Mouse (Mus musculus) kidney, postnatal 14 days (tissue): ENCODE measurements around the gene Klhdc7b.

ENCODE experiments used
- DNase-seq: peaks from one replicate; pipeline ENCODE4 v3.0.0; 2022; ENCODE audit warnings: mixed read lengths

Klhdc7b gene

GRCm38 (mm10) chr15:89376040-89376439, 8.7 kb upstream of the Klhdc7b start:
- no peak for DNase-seq

GRCm38 (mm10) chr15:89376957-89377356, 7.8 kb upstream of the Klhdc7b start, which contains the start of gene Tymp:
Tymp (minus strand) TSS chr15:89377039.
- DNase-seq = no peak

GRCm38 (mm10) chr15:89377362-89377761, 7.4 kb upstream of the Klhdc7b start:
- no peak for DNase-seq

DNA sequence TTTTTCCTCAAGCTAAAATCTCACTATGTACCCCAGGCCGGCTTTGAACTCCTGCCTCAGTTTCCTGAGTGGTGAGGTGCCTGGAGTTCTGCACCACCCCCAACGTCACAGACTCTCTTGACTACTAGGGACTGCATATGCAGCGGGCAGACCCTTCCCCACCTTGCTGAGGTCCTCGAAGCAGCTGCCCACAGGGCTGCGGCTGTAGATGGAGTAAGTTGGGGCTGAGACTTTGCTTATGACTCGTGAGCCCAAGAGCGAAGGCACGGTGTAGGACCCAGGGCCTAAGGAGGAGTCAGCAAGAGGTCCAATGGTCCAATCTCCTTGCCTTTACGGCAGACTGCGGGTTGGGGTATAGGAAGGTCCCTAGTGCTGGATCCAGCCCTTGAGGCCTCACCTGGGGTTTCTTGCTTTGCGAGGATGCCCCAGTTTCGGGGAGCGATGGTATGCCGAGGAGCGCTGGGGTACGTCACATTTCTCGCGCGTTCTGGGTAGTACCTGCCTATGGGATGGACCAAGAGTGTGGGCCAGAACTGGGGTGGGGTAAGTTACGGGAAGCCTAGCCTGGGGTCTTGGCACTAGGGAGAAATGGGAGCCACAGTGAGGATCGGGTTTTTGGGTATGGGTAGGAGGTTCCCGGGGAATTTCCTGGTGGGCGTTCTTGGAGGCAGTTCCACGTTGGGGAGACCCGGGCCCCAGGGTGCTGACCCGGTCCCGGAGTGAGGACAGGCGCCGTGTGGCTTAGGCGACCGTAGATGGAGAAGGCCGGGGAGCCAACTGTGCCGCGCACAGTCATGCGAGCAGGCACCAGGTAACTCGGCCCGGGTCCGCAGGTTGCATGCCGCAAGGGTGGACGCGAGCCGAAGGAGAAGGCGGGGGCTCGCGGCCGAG, 6.5 kb upstream of the Klhdc7b start:
- DNase-seq = no peak

GRCm38 (mm10) chr15:89378831-89379401, 5.8 kb upstream of the Klhdc7b start, which contains the start of gene Odf3b:
Odf3b (minus strand) TSS chr15:89379282.
- peak; percentile 53 for DNase-seq

GRCm38 (mm10) chr15:89379429-89379828, 5.3 kb upstream of the Klhdc7b start:
- no peak for DNase-seq

DNA sequence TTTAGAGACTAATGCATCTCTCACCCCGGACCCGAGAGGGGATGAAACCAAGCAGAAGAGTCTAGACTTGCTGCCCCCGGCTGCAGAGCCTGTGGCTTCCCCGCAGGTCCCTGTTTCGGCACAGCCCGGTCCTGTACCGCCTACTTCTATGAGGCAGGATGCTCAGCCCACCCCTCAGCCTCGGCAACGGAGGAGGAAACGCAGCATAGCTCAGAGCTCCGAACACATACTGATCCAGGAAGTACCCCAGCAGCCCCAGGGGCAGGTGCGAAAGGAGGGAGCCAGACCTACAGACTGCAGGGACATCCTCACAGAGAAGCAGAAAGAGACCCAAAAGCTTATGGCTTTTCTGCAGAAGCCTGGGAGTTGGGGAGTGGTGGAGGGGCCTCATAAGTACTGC, 2.4 kb downstream of the Klhdc7b start:
- DNase-seq = no peak

GRCm38 (mm10) chr15:89390081-89390480, 5.4 kb downstream of the Klhdc7b start:
- DNase-seq = no peak

DNA sequence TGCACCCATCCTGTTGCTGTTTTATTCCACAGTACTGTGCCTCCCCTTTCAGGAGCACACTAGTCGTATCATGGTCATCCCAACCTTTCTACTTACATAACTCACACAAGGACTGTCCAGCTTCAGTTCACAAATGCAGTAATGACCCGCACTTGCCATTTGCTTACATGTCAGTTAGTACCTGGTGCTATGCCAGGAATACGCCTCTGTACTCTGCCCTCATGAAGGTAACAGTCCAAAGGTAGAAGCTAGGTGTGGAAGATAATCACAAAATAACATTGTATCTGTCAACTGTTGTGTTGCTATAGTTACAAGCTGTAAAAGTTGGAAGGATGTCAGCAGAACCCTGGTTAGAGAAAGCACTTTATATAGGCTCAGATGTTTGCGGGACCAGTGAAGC, 12.2 kb downstream of the Klhdc7b start:
- peak; percentile 38 for DNase-seq

- no peak for DNase-seq
Measured at GRCm38 (mm10) chr15:89398146-89398545, 13.4 kb downstream of the Klhdc7b start.

- DNase-seq = no peak
Measured at GRCm38 (mm10) chr15:89399716-89400115, 15.0 kb downstream of the Klhdc7b start.

DNA sequence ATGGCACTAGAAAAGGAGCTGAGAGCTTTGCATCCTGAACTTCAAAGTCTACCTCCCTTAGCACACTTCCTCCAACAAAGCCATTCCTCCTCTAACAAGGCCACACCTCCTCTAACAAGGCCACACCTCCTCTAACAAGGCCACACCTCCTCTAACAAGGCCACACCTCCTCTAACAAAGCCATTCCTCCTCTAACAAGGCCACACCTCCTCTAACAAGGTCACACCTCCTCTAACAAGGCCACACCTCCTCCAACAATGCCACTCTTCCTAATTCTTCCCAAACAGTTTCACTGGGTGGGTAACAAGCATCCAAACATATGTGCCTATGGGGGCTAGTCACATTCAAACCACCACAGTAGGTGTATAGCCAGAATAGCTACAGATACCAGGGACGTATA, 17.8 kb downstream of the Klhdc7b start:
- DNase-seq = no peak

DNA sequence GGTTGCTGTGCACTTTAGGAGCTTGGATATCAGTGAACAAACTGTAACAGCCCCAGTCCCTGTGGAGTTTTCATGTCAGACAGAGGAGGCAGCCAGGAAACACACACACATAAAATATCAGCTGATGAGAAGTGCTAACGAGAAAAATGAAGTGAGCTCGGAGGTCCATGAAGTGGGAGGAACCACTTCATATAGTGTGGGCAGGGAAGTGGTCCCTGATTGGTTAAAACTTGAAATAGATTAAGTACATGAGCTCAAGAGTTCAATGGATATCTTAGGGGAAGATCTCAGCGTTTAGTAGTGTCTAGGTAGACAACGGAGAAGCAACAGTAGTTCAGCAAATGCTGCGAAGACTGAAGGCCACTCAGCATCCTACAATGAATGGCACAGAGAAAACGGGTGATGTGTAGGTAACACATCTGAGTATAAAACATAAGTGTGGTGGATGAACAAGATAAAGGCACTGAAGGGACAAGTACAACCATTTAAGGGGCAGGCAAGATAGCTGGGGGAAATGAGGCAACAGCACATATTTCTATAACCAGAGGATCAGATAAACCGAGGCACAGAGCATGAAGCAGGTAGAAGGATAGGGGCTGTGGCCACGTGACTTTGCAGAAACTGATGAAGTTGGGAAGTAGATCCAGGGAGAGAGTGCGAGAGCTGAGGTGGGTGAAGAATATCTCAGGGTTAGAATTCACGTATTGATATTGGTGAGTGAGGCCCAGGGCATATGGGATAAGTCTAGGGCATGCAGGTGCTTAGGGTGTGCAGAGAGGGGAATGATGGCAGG, 20.3 kb downstream of the Klhdc7b start:
- no peak for DNase-seq

DNA sequence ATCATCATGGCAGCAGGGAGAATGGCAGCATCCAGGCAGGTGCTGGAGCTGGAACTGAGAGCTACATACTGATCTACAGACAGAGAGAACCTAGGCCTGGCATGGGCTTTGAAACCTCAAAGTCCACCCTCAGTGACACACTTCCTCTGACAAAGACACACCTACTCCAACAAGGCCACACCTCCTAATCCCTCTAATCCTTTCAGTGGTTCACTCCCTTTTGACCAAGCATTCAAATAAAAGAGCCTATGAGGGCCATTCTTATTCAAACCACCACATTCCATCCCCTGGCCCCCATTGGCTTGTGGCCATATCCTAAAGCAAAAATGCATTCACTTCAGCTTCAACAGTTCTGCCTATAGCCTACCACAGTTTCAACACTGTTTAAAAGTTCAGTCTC, 22.0 kb downstream of the Klhdc7b start:
- DNase-seq = no peak

DNA sequence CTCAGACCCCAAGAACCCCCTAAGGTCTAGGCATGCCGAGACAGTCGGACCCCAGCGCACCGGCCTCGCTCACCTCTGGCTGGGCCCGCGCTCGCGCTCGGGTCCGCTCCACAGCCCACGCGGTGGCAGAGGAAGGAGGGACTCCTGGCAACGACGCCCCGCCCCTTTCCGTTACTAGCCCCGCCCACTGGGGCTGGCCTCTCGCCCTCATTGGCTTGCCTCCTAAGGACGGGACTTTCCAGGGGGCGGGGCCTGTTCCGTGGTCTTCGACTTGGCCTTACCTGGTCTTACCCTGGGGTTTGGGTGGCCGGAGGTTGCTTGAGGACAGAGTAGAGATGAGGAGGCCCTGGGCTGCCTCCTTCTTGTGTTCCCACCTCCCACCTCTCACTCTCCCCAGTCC, 25.4 kb downstream of the Klhdc7b start, which contains the start of gene Syce3:
Syce3 (minus strand) TSS at position 386 of the 400 bp plus-strand sequence.
- DNase-seq = no peak

DNA sequence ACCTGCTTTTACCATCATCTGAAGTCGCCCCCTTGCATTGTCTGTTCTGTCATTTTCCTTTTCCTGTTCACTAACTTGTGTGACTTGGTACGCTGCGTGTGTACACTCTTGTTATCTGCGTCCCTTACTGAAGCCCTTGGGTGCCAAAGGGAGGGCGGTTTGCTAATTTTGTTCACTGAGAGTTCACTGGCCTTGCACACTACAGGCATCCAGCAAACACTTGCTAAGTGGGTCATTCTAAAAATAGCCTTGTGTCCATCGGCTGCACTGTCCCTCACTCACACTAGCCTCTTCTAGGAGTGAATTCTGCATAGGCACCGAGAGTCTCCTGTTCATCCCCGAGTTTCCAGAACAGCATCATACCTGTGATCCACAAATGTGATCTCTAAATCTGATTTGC, 30.6 kb downstream of the Klhdc7b start:
- no peak for DNase-seq

- no peak for DNase-seq
Measured at GRCm38 (mm10) chr15:89421938-89422337, 37.2 kb downstream of the Klhdc7b start.

DNA sequence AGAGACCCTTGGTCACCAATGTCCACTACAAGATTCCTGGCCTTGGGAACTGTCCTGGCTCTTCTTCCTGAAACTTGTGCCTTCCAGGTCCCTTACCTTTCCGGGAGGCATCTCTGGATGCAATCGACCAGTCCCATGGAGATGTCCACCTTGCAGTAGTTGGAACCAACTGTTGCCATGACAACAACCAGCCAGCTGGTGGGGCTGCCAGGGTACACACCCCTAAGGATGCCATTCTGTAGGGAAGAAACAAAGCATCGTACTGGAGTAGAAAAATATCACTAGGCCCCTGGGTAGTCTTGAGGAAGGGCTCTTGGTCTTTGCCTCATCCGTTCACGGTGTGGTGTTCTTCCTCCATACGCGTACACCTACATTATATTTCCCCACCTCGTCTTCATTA, 39.9 kb downstream of the Klhdc7b start:
- no peak for DNase-seq

- DNase-seq = peak; percentile 69
Measured at GRCm38 (mm10) chr15:89425711-89426121, 41.0 kb downstream of the Klhdc7b start, which contains the start of gene Cpt1b. Cpt1b (minus strand) TSS chr15:89425863.

DNA sequence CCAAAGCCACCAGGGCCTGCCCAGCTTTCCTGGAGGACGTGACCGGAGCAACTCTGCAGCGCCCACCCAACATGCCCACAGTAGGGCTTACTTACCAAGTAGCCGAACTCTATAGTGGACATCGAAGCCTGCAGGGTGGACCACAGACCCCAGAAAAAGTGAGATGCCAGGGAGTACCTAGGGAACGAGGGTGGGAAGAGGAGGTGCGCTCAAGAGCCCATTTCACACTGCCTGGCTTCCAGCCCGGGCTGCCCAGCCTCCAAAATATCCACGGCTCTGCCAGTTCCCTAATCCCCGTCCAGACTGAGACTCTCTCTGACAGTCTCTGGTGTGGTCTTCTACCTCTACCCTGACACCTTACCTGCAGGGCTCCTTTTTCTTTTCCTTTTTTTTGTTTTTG, 42.0 kb downstream of the Klhdc7b start:
- DNase-seq = no peak

DNA sequence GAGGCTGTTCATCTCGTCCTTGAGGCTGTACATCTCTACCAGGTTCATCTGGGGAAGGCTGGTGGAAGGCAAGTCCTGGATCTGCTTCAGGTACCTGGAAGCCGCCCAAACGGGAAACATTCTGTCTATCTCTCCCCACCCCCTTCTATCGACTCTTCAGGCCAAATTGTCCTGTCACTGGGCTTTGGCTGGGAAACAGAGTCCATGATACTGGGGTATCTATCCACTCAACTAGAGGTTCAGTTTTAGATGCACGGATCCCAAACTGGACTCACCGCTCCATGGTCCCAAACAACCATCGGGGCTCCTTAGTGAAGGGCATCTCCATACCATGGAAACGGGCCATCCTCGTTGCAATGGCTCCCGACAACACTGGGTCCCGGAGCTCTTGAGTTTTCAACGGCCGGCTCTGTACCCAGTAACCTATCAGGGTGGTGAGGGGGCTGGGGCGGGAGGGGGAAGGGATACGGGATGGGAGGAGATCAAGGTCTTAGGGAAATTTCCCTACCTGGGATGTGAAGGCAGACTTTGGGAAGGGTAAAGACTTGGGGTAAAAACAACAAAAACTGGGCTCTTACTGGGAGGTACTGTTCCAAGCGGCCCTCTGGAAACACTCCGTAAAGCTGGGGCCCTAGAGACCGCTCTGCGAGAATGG, 43.5 kb downstream of the Klhdc7b start:
- no peak for DNase-seq

DNA sequence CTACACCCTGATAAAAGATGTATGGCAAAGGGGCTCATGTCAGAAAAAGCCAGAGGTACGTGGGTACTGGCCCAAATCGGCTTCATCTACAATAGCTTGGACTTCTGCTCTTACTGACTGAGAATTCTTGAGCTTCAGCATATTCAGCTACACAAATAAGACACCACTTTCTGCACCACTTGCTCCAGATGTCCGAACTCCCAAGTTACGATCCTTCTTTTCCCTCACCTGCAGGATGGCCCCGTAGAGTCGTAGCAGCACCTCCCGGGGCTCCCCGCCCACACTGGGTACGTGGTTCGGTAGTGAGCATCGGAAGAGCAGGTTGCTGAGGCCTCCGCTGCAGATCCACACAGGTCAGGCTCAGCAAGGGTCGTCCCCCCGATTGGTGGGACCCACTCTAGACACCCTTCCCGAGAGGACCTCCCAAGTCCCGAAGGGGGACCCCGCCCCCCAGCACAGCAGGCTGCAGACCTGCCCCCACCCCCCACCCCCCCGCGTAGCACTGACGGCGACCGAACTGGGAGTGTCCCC, 44.2 kb downstream of the Klhdc7b start:
- no peak for DNase-seq
